Mouse (Mus musculus): Measurements from ENCODE around the gene Prkra.
"Not testable (repeated sequence)": the region's sequence is repeated elsewhere in the genome, so short reads cannot be mapped to it uniquely, and the experiment has no call there.

Gene Prkra

DNA sequence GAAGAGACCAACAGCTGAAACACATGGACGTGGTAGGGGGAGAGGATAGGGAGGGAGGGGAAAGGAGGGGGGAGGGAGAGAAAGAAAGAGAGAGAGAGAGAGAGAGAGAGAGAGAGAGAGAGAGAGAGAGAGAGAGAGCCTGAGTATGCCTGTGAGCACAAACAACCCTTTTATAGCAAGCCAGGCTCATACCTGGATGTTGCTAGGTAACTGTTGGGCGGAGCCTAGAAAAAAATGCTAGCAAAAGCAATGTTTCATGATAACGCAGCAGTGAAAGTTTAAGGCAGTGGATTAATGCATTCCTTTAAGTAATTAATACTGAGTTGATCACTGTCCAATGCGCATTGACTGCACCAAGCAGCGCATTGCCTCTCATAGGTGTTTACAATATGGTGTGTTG lies 6.8 kb upstream of the Prkra start:
- DNase-seq, result no peak

GRCm38 (mm10) chr2:76653070-76653469 lies 5.3 kb upstream of the Prkra start:
- no peak for DNase-seq

- DNase-seq, result peak; percentile 62
Measured at GRCm38 (mm10) chr2:76648666-76649141, 889 bp upstream of the Prkra start.

DNA sequence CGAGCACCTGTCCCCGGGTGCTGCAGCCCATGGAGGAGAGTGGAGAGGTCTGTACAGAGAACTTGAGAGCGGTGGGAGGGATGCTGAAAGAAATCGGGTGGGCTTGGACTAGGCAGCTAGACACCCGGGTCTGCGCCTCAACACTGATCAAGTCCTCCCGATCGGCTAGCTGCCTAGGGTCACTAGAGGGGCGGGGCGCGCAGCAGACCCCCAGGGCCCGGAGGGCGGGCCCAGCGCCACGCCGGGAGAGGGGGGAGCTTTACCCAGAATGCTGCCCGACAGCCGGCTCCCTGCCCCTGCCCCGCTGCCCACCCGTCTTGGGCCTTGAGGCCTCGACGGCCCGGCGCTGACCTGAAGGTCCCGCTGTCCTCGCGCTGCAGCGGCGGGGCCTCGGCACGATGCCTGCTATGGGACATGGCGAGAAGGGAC lies 360 bp downstream of the Prkra start:
- DNase-seq, result no peak

- DNase-seq, result no peak
Measured at GRCm38 (mm10) chr2:76643801-76644200, 4.0 kb downstream of the Prkra start.

GRCm38 (mm10) chr2:76639637-76640036 lies 8.2 kb downstream of the Prkra start:
- no peak for DNase-seq

DNA sequence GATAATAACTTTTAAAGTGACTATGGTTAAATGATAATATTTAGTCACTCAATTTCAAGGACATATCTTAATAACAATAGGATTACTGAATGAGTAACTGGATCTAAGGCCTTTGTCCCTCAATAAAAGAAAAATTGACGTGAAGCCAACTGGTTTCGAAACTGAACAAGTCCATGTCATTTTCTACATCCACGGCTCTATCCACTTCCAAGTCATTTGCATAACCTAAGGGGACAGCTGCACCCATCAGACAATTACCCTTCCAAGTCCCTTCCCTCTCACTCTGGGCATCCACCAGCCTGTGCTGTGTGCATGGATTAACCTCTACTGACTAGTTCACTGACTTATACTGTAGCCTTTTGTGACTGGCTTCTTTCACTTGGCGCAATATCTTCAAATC lies 16.2 kb downstream of the Prkra start:
- DNase-seq, result no peak

DNA sequence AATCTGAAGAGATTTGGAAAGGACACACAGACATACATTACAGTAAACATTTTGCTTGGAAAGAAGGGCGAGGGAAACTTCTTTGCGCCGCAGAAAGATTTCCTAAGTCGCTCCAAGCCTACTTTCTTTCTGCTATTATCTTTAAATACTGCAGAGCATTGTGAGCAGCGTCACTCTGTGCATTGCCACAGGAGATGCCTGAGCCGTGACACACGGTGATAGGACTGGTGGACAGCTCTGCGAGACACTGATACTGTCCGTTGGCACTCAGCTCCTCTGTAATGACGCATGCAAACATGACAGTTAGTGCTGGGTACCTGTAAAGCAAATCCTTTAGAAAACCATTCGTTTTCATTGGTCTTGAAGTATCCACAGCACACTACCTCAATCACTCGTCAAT lies 17.5 kb downstream of the Prkra start:
- DNase-seq, result no peak

GRCm38 (mm10) chr2:76622316-76622715 lies 25.5 kb downstream of the Prkra start:
- not testable (repeated sequence) for DNase-seq

DNA sequence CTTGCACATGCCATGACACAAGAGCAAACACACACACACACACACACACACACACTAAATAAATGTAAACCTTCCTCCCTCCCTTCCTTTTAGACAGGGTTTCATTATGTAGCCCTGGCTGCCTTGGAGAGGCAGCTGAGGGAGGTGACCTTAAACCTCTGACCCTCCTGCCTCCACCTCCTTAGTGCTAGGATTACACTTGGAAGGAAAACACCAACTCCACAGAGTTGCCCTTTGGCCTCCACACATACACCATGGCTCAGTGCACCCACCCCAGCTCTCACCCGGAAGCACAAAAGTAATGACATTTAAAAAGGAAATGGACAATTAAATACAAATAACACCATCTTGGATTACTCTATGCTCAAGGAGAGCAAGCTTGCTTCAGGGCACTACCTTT lies 26.1 kb downstream of the Prkra start:
- DNase-seq, result no peak

DNA sequence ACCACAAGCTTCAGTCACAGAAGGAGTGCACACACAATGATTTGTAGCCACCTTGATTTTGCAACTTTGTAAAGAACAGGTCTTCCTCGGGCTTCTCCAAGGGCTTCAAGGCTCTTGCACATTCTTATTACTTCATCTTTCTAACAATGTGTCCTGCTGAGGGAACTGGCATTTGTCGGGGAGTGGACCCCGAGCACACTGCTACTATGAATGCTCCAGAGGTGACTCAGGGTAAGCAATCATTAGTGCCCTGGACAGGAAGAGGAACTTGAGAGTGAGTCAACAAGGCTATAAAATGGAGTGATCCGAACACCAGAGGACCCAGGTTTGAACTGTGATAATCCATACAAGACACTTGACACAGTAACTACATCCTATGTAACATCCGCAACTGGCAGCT lies 27.6 kb downstream of the Prkra start:
- DNase-seq, result no peak

- peak; percentile 60 for DNase-seq
Measured at GRCm38 (mm10) chr2:76618078-76618477, 29.7 kb downstream of the Prkra start.

GRCm38 (mm10) chr2:76611996-76612395 lies 35.8 kb downstream of the Prkra start:
- no peak for DNase-seq

- no peak for DNase-seq
Measured at GRCm38 (mm10) chr2:76610326-76611104, 37.3 kb downstream of the Prkra start.

DNA sequence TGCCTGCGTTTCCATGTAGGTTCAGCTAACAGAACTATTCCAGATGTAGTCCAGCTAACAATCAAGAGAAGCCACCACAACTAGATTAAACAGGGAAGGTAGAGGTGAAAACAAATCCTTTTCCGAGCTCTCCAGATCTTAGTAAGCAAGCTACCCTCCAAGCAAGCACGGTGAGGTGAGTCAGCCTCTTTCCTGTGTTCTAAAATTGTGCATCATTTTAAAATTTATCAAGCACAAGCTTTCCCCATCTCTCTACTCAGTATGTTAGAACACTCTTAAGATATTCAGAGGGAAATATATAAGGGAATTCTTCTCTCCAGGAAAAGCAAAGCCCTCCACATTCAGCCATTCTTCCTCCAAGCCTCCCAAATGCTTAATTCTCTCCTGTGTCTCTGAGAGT lies 41.1 kb downstream of the Prkra start:
- no peak for DNase-seq

GRCm38 (mm10) chr2:76602256-76602655 lies 45.6 kb downstream of the Prkra start:
- no peak for DNase-seq

DNA sequence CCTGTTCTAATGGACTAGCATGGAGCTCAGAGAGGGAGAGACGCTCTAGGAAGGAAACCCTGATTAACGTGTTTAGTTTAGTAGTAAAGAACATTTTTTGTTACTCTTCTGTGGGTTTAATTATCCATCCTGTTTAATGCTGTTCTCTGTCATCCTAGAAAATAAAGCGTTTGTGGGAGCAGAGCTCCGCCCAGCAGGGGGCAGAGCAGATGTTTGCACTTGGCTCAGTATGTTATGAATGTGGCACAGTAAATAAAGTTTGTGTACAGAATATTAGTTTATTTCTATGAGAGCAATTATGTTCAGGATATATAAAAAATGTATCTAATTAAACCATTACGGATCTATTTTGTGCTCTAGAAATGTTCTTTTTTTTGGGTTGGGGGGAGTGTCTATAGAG lies 48.6 kb downstream of the Prkra start:
- no peak for DNase-seq

- no peak for DNase-seq
Measured at GRCm38 (mm10) chr2:76597521-76597920, 50.3 kb downstream of the Prkra start.

- no peak for DNase-seq
Measured at GRCm38 (mm10) chr2:76592401-76592924, 55.4 kb downstream of the Prkra start.

- no peak for DNase-seq
Measured at GRCm38 (mm10) chr2:76590221-76590620, 57.6 kb downstream of the Prkra start.

DNA sequence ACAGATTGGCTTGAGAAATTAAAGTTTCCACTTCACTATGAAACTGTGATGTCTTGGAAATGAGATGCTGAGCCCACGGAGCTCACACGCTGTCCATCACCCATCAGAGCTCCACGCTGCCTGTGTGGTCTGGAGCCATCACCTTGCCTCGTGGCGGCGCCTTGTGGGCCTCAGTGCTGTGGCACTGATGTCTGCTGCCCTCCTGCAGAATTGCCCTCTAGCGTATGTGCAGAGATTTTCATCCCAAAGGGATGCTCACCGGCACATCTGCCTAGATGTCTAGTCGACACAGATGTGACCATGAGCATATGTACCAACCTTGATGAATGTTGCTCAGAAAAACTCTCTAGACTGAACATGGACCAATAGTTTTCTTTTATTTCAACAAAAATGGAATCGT lies 60.9 kb downstream of the Prkra start:
- no peak for DNase-seq

GRCm38 (mm10) chr2:76585090-76585489 lies 62.7 kb downstream of the Prkra start:
- DNase-seq, result no peak

Data from cerebellum, adult 9-10 months (tissue).